Mouse (Mus musculus) C2C12 (cell line): ENCODE measurements around the gene Tmem254b.
"Not testable (repeated sequence)": the region's sequence is repeated elsewhere in the genome, so short reads cannot be mapped to it uniquely, and the experiment has no call there.

ENCODE experiments used
- CTCF ChIP-seq: IDR thresholded peaks from one replicate; pipeline ENCODE4 v1.5.1; 2011; ENCODE audit not compliant: control insufficient read depth, insufficient read depth, insufficient read length
- FOSL1 ChIP-seq: IDR thresholded peaks from one replicate; pipeline ENCODE4 v1.8.0; 2011; ENCODE audit warnings: mild to moderate bottlenecking, low read length; ENCODE audit not compliant: poor library complexity, insufficient read depth, severe bottlenecking

DNA sequence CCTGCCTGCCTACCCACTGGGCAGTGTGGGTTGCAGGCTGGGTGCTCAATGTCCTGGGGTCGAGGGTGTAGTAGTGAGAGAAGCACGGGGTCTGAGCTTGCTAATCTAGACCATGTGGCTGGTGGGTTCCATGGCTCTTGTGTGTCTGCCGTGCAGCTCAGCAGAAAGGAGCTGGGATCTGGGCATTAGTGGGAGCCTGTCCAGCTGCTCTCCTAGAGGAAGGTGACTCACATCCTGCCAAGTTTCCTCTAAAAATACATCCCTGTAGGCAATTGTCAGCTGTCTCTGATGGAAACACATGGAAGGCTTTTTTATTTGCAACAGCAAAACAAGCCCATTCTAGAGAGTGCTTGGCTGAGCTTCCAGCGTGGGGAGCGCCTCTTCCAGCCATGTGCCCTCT lies 44.4 kb downstream of the Tmem254b start:
- not testable (repeated sequence) for TF ChIP-seq FOSL1, CTCF
